Mouse (Mus musculus) stomach, postnatal 0 days (tissue): Measurements from ENCODE around the gene Sapcd2.

Experiments
- CTCF ChIP-seq: IDR thresholded peaks from 2 replicates; pipeline ENCODE4 v1.5.1; 2016; ENCODE audit warnings: antibody characterized with exemption, low read depth, mild to moderate bottlenecking, moderate library complexity
- EP300 ChIP-seq: optimal IDR thresholded peaks from 2 replicates; pipeline ENCODE3; 2016; ENCODE audit warnings: antibody characterized with exemption

GRCm38 (mm10) chr2:25372644-25373391 lies 697 bp downstream of the Sapcd2 start:
- TF ChIP-seq EP300 (no peak), CTCF (no peak)
